Mouse (Mus musculus) cerebellum, adult 18-20 months (tissue): Measurements from ENCODE around the gene Pip4k2c.
"Not testable (repeated sequence)": the region's sequence is repeated elsewhere in the genome, so short reads cannot be mapped to it uniquely, and the experiment has no call there.

Source experiments
- DNase-seq, 2 experiments: peaks; one replicate each; pipeline ENCODE4 v3.0.0; 2021

Pip4k2c gene

GRCm38 (mm10) chr10:127208921-127209320 lies 2.5 kb downstream of the Pip4k2c start:
- DNase-seq, result no peak

DNA sequence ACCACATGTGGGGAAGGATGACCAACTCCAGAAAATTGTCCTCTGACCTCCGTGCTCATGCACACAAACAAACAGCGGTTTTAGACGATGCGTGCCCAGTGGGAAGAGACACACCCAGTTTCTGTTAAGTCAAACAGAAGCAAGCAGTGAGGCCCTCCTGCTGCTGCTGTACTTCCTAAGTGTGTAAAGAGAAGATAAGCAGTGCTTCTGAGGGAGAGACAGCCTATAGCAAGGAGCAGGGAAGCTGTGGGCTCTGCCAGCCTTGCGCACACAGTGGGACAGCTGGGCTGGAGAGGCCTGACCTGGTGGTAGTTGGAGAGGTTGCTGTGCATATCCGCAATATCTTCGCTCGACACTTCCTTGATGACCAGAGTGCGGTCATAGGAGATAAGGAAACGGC lies 6.0 kb downstream of the Pip4k2c start:
- no peak for DNase-seq

DNA sequence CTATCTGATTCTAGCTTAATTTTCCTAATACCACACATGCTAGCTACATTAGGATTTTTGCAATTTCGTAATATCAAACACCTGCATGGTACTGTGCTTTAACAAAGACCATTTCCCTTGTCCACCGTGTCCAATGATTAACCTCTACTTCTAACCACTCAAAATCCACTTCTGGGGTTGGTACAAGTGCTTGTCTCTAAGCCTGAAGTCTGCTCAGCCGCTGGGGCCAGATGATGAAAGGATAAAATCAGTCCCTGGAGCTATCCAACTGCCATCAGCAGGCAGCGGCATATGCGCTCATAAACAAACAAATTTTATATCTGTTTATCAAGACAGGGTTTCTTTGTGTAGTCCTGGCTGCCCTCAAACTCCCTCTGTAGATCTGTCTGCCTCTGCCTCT lies 6.8 kb downstream of the Pip4k2c start:
- no peak for DNase-seq

DNA sequence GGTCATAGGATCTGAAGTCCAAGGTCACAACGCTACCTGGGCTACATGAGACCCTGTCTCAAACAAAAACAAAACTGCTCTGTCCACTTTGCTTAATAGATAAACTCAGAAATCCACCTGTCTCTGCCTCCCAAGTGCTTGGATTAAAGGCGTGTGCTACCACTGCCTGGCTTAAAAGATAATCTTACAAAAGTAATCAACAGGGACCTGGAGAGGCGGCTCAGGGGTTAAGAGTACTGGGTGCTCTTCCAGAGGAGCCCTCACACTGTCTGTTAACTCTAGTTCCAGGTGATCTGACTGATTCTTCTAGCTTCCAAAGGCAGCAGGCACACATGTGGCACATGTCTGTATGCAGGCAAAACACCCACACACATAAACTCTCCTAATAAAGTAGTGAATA lies 8.3 kb downstream of the Pip4k2c start:
- DNase-seq, result no peak

DNA sequence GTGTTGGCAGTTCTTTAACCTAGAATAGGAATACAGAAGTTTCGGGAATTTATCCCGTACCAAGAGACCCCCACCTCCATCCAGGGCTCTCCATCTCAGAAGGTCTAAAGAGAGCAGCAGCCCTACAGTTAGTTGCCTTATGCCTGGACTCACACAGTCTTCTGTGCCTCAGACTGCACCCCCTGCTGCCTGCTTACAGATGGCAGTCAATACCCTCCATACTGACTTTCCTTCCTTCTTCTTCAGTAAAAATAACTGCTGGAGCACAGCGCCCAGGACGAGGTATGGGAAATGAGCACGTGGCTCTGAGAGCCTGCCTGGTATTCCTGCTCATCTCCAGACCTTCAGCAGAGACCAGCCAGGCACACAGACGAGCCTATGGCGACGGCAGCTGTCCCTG lies 11.1 kb downstream of the Pip4k2c start:
- peak in 1 of 2 experiments; percentile 7 for DNase-seq

GRCm38 (mm10) chr10:127199474-127199873 lies 11.9 kb downstream of the Pip4k2c start:
- peak in 1 of 2 experiments; percentile 4 for DNase-seq

DNA sequence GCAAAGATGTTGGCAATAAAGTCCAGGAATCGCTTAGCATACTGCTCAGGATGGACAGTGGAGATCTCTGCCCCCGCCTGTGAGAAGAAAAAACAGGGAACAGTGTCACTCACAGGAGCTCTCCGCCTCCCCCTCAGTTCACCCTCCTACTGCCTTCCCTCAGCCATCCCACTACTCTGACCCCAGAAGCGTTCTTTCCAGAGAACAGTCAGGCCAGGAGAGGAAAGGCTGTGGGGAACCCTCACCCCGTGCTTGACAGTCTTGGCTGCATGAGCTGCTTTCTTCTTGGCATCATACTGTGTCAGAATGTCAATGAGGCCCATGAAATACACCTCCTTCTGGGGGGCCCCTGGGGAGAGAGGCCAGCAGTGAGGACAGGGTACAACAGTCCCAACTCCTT lies 12.3 kb downstream of the Pip4k2c start:
- DNase-seq, result no peak

GRCm38 (mm10) chr10:127198492-127198891 lies 12.9 kb downstream of the Pip4k2c start:
- DNase-seq, result no peak

GRCm38 (mm10) chr10:127197505-127198110 lies 13.8 kb downstream of the Pip4k2c start:
- DNase-seq, result peak in 1 of 2 experiments; percentile 8

GRCm38 (mm10) chr10:127197104-127197503 lies 14.3 kb downstream of the Pip4k2c start:
- DNase-seq, result peak in 1 of 2 experiments; percentile 14

GRCm38 (mm10) chr10:127196392-127196791 lies 15.0 kb downstream of the Pip4k2c start:
- peak; percentile 53 to 68 for DNase-seq

GRCm38 (mm10) chr10:127195328-127196129 lies 15.9 kb downstream of the Pip4k2c start, which contains the start of gene Dtx3:
Gene Dtx3, minus strand, starts transcription at chr10:127195728.
- peak; percentile 64 to 68 for DNase-seq

GRCm38 (mm10) chr10:127194428-127195327 lies 16.7 kb downstream of the Pip4k2c start:
- peak; percentile 76 to 82 for DNase-seq

GRCm38 (mm10) chr10:127193011-127193410 lies 18.4 kb downstream of the Pip4k2c start:
- DNase-seq, result no peak

DNA sequence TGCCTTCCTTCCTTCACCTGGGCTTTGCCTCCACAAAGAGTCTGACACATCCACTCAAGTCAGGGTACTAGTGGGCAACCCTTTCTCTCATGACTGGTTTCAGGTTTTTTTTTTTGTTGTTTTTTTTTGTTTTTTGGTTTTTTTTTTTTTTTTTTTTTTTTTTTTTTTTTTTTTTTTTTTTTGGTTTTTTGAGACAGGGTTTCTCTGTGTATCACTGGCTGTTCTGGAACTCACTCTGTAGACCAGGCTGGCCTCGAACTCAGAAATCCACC lies 19.4 kb downstream of the Pip4k2c start:
- not testable (repeated sequence) for DNase-seq

- no peak for DNase-seq
Observed at GRCm38 (mm10) chr10:127191191-127192056, 20.0 kb downstream of the Pip4k2c start.

DNA sequence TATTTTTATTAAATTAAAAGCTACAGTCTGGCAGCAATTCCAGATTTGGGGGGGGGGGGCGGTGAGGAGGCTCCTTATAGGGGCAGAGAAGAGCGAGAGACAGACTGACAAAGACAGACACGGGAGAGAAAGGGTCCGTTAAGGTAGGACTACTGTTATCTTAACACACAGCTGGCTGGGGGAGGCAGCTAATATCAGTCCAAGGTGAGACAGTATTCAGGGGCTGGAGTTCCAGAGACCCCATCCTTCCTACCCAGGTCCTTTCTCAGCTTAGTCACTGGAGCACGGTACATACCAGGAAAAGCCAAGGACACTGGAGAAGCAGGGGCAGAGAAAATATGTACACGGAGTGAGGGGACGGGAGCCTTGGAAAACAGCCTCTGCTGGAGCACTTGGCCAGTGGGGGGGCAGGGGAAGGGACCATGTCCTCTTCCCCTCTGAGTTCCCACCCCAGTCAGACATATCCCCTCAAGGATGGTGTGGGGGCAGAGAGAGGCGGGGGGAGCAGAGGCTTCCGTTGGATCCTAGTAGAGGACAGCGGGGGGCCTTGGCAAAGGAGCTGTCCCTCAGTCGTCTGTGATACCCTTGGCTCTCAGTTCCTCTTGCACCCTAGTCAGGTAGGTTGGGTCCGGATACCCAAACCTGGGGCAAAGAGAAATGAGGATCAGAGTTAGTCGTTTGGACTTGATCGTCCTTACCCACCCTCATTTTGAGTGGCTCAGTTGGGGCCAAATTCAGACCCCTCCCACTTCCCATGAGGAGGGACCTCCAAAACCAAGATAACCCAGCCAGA lies 20.8 kb downstream of the Pip4k2c start:
- DNase-seq, result no peak

DNA sequence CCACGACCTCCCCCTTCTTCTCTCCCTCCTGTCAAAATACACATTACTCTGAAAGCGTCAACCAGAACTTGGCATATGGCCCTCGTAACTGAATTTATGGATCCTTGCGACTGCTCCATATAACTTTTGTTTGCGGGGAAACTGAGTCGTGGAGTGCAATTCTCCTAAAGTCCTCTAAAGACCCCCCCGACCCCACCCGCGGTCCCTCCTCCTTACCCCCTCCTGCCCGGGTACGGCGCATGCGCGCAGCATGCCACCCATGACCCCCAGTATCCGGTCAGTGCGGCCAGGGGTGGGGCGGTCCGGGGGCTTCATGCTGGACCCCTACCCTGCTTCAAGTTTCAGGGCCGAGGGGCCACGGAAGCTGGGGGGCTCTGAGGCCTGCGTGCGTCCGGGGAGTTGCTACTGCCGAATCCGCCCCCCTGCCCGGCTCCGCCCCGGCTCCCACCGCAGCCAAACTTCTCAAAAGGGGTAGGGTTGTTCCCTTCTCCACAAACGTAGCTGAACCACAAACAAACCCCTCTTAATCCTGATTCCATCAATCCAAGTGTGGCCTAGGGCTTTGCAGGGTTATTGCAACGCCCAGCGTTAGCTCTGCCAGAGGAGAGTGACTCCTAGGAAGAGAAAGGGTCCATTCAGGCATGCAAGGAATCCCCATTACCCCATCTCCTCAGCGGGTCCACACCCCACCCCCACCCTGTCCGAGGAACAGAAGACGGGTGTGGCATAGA lies 21.6 kb downstream of the Pip4k2c start, which contains the start of gene Arhgef25:
Arhgef25 (minus strand) TSS at position 433 of the 731 bp plus-strand sequence.
- DNase-seq, result no peak

- peak in 1 of 2 experiments; percentile 60 for DNase-seq
Observed at GRCm38 (mm10) chr10:127189116-127189650, 22.2 kb downstream of the Pip4k2c start.

DNA sequence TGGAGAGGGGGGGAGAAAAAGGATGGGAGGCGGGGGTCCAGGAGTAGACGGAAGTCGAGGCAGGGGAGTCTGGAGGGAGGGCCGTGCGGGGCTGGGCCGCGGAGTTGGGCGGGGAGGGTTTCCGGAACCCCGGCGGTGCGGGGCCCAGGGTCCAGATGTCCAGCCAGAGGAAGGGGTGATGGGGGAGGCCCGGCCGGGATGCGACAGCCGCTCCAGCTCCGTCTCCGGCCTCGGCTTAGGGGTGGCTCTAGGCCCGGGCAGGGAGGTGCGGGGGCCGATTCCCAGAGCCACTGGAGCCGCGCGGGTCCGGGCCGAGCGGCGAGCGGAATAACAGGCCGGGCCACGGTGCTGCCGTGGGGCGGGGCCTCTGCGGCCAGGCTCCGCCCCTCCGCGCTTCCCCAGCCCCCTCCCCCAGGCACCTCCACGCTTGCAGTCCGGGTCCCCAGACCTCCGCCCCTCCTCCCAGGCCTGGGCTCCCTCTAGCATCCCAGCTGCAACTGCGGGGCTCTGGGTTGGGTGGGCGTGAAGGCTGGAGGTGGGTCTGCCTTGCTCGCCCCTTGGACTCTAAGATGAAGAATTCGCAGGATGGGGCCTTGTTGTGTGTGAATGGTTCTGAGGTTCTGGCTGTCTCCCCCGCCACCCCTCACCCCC lies 22.8 kb downstream of the Pip4k2c start:
- DNase-seq, result peak; percentile 66 to 84
